Mouse (Mus musculus) cerebral cortex, adult 2 months (tissue): Measurements from ENCODE around the gene Slc35f2.

Source experiments
- WGBS: fragments of 180-500 bp; shearing (Covaris S2); methylation state at CpG from one replicate; pipeline ENCODE4 v1.1.7; 2018; 5-methylcytosine and 5-hydroxymethylcytosine counted together

The Slc35f2 gene

GRCm38 (mm10) chr9:53829866-53830209 is 58.5 kb downstream of the Slc35f2 start:
- WGBS: 6% methylated on average over 2 of the region's 2 CpGs

GRCm38 (mm10) chr9:53835039-53835438 is 63.7 kb downstream of the Slc35f2 start:
- whole genome bisulfite sequencing: 77% methylated on average over 3 of the region's 3 CpGs

- 56% methylated on average over 4 of the region's 4 CpGs for WGBS
These were observed 64.6 kb downstream of the Slc35f2 start for GRCm38 (mm10) chr9:53835976-53836375.

GRCm38 (mm10) chr9:53838816-53839215 is 67.5 kb downstream of the Slc35f2 start:
- WGBS: 83% methylated on average over 8 of the region's 8 CpGs

GRCm38 (mm10) chr9:53848548-53848947 is 77.2 kb downstream of the Slc35f2 start:
- 60% methylated on average over 8 of the region's 8 CpGs for WGBS

GRCm38 (mm10) chr9:53849864-53850263 is 78.5 kb downstream of the Slc35f2 start, which contains the start of gene Sln:
Gene Sln, plus strand, starts transcription at chr9:53850164.
- 80% methylated on average over 4 of the region's 4 CpGs for WGBS

- WGBS: 70% methylated on average over 4 of the region's 4 CpGs
These were observed 80.8 kb downstream of the Slc35f2 start for GRCm38 (mm10) chr9:53852158-53852557.

- 33% methylated on average over 1 of the region's 1 CpGs for WGBS
These were observed 82.3 kb downstream of the Slc35f2 start for GRCm38 (mm10) chr9:53853672-53854071.

- 40% methylated on average over 1 of the region's 1 CpGs for WGBS
These were observed 83.2 kb downstream of the Slc35f2 start for GRCm38 (mm10) chr9:53854525-53854924.

- WGBS: 64% methylated on average over 5 of the region's 5 CpGs
These were observed 86.5 kb downstream of the Slc35f2 start for GRCm38 (mm10) chr9:53857864-53858263.
